In the genomic region with DNA sequence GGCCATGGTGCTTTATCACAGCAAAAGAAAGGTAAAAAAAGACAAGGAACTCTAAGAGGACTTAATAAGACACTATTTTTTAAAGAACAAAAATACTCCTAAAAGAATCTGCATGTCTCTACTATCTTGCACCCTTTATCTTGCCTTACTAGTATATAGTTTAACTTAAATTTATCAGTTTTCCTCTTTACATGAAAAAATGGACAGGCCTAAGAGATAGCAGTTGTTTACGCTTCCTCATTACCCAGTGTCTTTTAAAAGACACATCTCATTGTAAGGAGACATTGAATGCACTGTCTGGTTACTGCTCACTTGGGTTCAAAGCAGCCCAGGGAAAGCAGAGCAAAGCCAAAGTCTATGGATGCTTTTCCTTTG, we compare ENCODE assay signal across 25 mouse cellular contexts.
"Had no signal": no experiment of that assay in that cellular context is flagged by ENCODE, and none has a peak within 500 bp of the region (broad histone marks: within the 10 kb centered on the region; RNA-seq: fewer than 3 reads in every experiment).

No protein-coding gene starts in this region.

- DNase-seq: gastrocnemius, postnatal 14 days; gastrocnemius, postnatal 36 days; heart, adult 2 months; heart, postnatal 14 days; heart, postnatal 36 days; kidney, adult 11 months; kidney, adult 2 months; kidney, adult 9 months; kidney, postnatal 14 days; kidney, postnatal 36 days; left cerebral cortex, postnatal 4 days; lung, adult 18-20 months had no signal

- H3K36me3 ChIP-seq: heart, embryonic 13.5 days; heart, embryonic 15.5 days; hindbrain, embryonic 13.5 days; hindbrain, embryonic 15.5 days; kidney, embryonic 15.5 days; limb, embryonic 13.5 days; limb, embryonic 15.5 days had no signal

- ATAC-seq: forebrain, embryonic 16.5 days; hindbrain, postnatal 0 days; intestine, embryonic 16.5 days had no signal

- H3K4me1 ChIP-seq: hindbrain, embryonic 13.5 days; hindbrain, embryonic 15.5 days had no signal

- H3K27me3 ChIP-seq: heart, embryonic 13.5 days; heart, embryonic 15.5 days; hindbrain, embryonic 13.5 days; hindbrain, embryonic 15.5 days; kidney, embryonic 15.5 days; limb, embryonic 13.5 days; limb, embryonic 15.5 days had no signal

- H3K9ac ChIP-seq: heart, embryonic 13.5 days; heart, embryonic 15.5 days; hindbrain, embryonic 13.5 days; hindbrain, embryonic 15.5 days; kidney, embryonic 15.5 days; limb, embryonic 13.5 days; limb, embryonic 15.5 days; liver, embryonic 14.5 days had no signal

- H3K4me3 ChIP-seq: heart, adult 2 months; heart, embryonic 13.5 days; heart, embryonic 15.5 days; hindbrain, embryonic 13.5 days; hindbrain, embryonic 15.5 days; kidney, embryonic 15.5 days; limb, embryonic 13.5 days; limb, embryonic 15.5 days had no signal

- H3K27ac ChIP-seq: heart, adult 2 months; heart, embryonic 13.5 days; hindbrain, embryonic 13.5 days; hindbrain, embryonic 15.5 days; hindbrain, postnatal 0 days; kidney, embryonic 15.5 days; kidney, postnatal 0 days; limb, embryonic 13.5 days; limb, embryonic 15.5 days; liver, embryonic 14.5 days had no signal

- H3K9me3 ChIP-seq: heart, embryonic 13.5 days; heart, embryonic 15.5 days; hindbrain, embryonic 13.5 days; hindbrain, embryonic 15.5 days; kidney, embryonic 15.5 days; limb, embryonic 13.5 days; limb, embryonic 15.5 days had no signal

- H3K4me2 ChIP-seq: heart, embryonic 11.5 days; heart, embryonic 13.5 days; heart, embryonic 15.5 days; hindbrain, embryonic 13.5 days; hindbrain, embryonic 15.5 days; kidney, embryonic 15.5 days; limb, embryonic 13.5 days; limb, embryonic 15.5 days had no signal
